Mouse (Mus musculus): ENCODE data around the gene Gm10309. TPM values are rescaled to one million over a fixed set of nuclear protein-coding genes. Genes with fewer than 3 reads are reported as not detected.

Gm10309 gene
- total RNA-seq (2014; rRNA removed; ENCODE audit: low replicate concordance), result not detected in 2 replicates
- 0.10 and 0.12 TPM in 2 replicates for polyA plus RNA-seq (2015; fragmentation: Nextera tagmentation; extraction: Ambion mirVana)

DNA sequence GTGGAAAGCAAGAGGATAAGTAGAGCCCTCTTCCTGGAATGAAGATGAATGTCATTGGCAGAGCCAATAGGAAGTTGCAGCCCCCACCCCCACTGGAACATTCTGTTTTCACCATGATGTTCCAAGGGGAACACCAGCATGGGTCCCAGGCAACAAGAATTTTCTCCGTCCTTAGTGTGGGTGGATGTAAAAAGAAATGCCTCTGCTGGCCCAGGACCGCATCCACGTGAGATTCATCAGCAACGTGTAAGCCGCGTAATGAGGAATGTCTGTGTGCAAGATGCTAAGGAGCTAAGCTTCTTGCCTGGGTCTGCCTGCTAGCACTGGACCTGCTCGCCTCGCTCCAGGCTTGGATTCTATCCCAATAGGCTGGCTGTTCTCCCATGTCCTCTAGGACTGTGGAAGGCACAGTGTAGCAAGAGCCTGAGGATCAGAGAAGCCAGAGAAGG, at the start of gene Gm10309:
Gm10309 (minus strand) TSS at position 50 of the 449 bp plus-strand sequence.
- Histone ChIP-seq H3K36me3 (replicated peaks; ENCODE audit: control insufficient read depth, insufficient read depth, low read length) (no peaks in the 10 kb centered on the region; the same call in 1 of the 2 replicates), H3K27me3 (ENCODE audit: control insufficient read depth, insufficient read depth, low read length) (no peaks in the 10 kb centered on the region), H3K4me1 (ENCODE audit: control insufficient read depth, insufficient read depth) (peaks cover 16% of the 10 kb centered on the region), H3K27ac (ENCODE audit: low read depth) (no peak within 1 kb of the TSS), H3K4me3 (ENCODE audit: low read depth, low read length) (no peak within 1 kb of the TSS), H3K9ac (replicated peaks; ENCODE audit: low read depth, low read length) (no peak within 1 kb of the TSS), H3K4me2 (ENCODE audit: low read depth, low read length) (no peak within 1 kb of the TSS), H3K9me3 (replicated peaks; ENCODE audit: control insufficient read depth, low read length) (no peaks in the 10 kb centered on the region)
- no peak for DNase-seq (ENCODE audit: low spot score)
- WGBS, result 74% methylated on average over 8 of the region's 8 CpGs
- TF ChIP-seq EP300 (IDR thresholded peaks at IDR 0.05; ENCODE audit: low read depth) (no peak), CTCF (IDR thresholded peaks at IDR 0.05; ENCODE audit: low read depth) (no peak)
- no peak for ATAC-seq (ENCODE audit: insufficient read depth, low read depth)

DNA sequence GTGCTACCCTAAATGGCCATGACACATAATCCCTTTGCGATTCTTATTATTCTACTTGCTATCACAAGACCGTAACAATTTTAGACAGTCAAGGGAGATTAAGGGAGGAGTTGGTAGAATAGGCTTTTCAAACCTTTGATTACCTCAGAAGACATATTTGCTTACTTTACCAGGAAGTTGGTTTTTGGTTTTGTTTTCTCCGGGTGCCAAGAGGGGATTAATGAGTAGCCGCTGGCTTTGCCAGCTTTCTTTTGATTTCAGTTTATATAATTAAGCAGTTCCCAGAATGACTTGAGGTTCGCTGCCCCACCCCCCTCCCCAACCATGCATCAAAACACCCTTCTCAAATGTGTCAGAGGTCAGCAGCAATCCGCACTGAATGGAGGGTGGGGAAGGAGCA, 47.0 kb upstream of the Gm10309 start:
- no peaks in the 10 kb centered on the region for H3K4me1 ChIP-seq (ENCODE audit: control insufficient read depth, insufficient read depth)
- H3K9me3 ChIP-seq (replicated peaks; ENCODE audit: control insufficient read depth, low read length), result no peaks in the 10 kb centered on the region
- DNase-seq (ENCODE audit: low spot score), result no peak
- no peaks in the 10 kb centered on the region for H3K36me3 ChIP-seq (replicated peaks; ENCODE audit: control insufficient read depth, insufficient read depth, low read length)
- H3K4me2 ChIP-seq (ENCODE audit: low read depth, low read length), result no peak overlapping the region
- no peak overlapping the region for H3K9ac ChIP-seq (replicated peaks; ENCODE audit: low read depth, low read length)
- no peak for ATAC-seq (ENCODE audit: insufficient read depth, low read depth)
- H3K27me3 ChIP-seq (ENCODE audit: control insufficient read depth, insufficient read depth, low read length), result no peaks in the 10 kb centered on the region
- no peak overlapping the region for H3K27ac ChIP-seq (ENCODE audit: low read depth)
- no peak overlapping the region for H3K4me3 ChIP-seq (ENCODE audit: low read depth, low read length)
- TF ChIP-seq CTCF (IDR thresholded peaks at IDR 0.05; ENCODE audit: low read depth) (no peak), EP300 (IDR thresholded peaks at IDR 0.05; ENCODE audit: low read depth) (no peak)
- WGBS, result 89% methylated on average over 6 of the region's 6 CpGs

DNA sequence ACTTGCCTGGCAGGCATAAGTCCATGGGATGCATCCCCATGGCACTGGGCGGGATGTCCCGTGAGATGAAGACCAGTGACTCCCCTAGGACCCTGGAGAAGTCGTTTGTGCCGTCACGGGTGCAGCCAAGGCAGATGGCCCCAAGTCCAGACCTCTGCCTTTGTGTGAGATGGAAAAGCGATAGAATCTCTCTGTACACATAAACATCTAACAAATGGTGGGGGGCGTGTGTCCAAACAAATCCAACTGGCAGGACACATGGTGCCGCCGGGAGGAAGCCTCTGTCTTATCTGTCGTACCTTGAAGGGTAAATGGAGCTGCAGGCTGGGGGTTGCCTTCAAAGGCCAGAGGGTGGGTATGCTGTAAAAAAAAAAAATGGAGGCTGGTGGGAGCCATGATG, 46.5 kb upstream of the Gm10309 start:
- ATAC-seq (ENCODE audit: insufficient read depth, low read depth), result no peak
- H3K36me3 ChIP-seq (replicated peaks; ENCODE audit: control insufficient read depth, insufficient read depth, low read length), result no peaks in the 10 kb centered on the region
- H3K27ac ChIP-seq (ENCODE audit: low read depth), result no peak overlapping the region
- H3K4me1 ChIP-seq (ENCODE audit: control insufficient read depth, insufficient read depth), result no peaks in the 10 kb centered on the region
- H3K27me3 ChIP-seq (ENCODE audit: control insufficient read depth, insufficient read depth, low read length), result no peaks in the 10 kb centered on the region
- WGBS, result 73% methylated on average over 10 of the region's 10 CpGs
- no peaks in the 10 kb centered on the region for H3K9me3 ChIP-seq (replicated peaks; ENCODE audit: control insufficient read depth, low read length)
- H3K4me2 ChIP-seq (ENCODE audit: low read depth, low read length), result no peak overlapping the region
- TF ChIP-seq CTCF (IDR thresholded peaks at IDR 0.05; ENCODE audit: low read depth) (no peak), EP300 (IDR thresholded peaks at IDR 0.05; ENCODE audit: low read depth) (no peak)
- no peak for DNase-seq (ENCODE audit: low spot score)
- H3K9ac ChIP-seq (replicated peaks; ENCODE audit: low read depth, low read length), result no peak overlapping the region
- no peak overlapping the region for H3K4me3 ChIP-seq (ENCODE audit: low read depth, low read length)

DNA sequence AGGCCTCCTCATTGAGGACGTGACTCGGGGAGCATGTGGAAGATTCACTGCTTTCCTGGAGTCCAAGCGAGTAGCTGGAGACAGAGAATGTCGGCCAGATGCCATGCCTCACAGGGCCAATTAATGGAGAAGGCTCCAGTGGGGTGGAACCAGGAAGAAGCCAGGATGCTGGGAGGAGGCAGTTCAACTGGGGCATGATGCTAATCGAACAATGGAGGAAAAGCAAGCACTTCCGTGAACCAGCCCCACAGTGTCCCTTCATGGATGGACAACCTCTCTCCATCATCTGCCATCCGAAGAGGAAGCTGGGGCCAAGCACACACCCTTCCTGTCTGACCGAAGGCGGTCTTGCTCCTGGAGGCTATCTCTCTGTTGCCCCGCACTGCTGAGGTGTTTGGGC, 44.1 kb upstream of the Gm10309 start:
- DNase-seq (ENCODE audit: low spot score) (no peak), ATAC-seq (ENCODE audit: insufficient read depth, low read depth) (no peak)
- no peaks in the 10 kb centered on the region for H3K36me3 ChIP-seq (replicated peaks; ENCODE audit: control insufficient read depth, insufficient read depth, low read length)
- WGBS, result 79% methylated on average over 10 of the region's 10 CpGs
- H3K4me2 ChIP-seq (ENCODE audit: low read depth, low read length), result no peak overlapping the region
- no peak overlapping the region for H3K27ac ChIP-seq (ENCODE audit: low read depth)
- H3K9me3 ChIP-seq (replicated peaks; ENCODE audit: control insufficient read depth, low read length), result no peaks in the 10 kb centered on the region
- no peak overlapping the region for H3K4me3 ChIP-seq (ENCODE audit: low read depth, low read length)
- H3K27me3 ChIP-seq (ENCODE audit: control insufficient read depth, insufficient read depth, low read length), result no peaks in the 10 kb centered on the region
- peaks cover 4% of the 10 kb centered on the region; the same call in 1 of the 2 replicates for H3K4me1 ChIP-seq (ENCODE audit: control insufficient read depth, insufficient read depth)
- no peak overlapping the region for H3K9ac ChIP-seq (replicated peaks; ENCODE audit: low read depth, low read length)
- TF ChIP-seq EP300 (IDR thresholded peaks at IDR 0.05; ENCODE audit: low read depth) (no peak), CTCF (IDR thresholded peaks at IDR 0.05; ENCODE audit: low read depth) (no peak)

DNA sequence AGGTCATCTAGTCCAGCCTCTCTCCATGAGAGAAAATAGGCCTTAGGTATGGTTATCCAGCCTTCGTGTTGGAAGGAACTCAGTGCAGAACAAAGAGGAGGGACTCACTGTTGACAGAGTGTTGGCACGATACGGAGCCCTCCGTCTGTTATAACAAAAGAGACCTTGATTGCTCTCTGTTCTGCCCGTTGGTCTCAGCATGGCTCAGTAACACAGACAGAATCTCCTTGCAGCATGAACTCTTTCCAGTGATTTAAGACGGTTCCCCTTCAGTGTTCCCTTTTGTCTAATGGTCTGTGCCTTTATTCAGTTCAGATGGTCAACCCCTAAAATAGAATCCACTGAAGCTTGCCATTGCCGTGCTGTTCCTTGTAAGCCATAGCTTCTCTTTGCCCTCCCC, 41.5 kb upstream of the Gm10309 start:
- TF ChIP-seq CTCF (IDR thresholded peaks at IDR 0.05; ENCODE audit: low read depth) (no peak), EP300 (IDR thresholded peaks at IDR 0.05; ENCODE audit: low read depth) (no peak)
- DNase-seq (ENCODE audit: low spot score) (no peak), ATAC-seq (ENCODE audit: insufficient read depth, low read depth) (0 out of 2 replicates have a peak, but pooled peaks have one; percentile 49)
- Histone ChIP-seq H3K4me2 (ENCODE audit: low read depth, low read length) (no peak overlapping the region), H3K4me1 (ENCODE audit: control insufficient read depth, insufficient read depth) (peaks cover 4% of the 10 kb centered on the region; the same call in 1 of the 2 replicates), H3K27me3 (ENCODE audit: control insufficient read depth, insufficient read depth, low read length) (no peaks in the 10 kb centered on the region), H3K9ac (replicated peaks; ENCODE audit: low read depth, low read length) (no peak overlapping the region), H3K4me3 (ENCODE audit: low read depth, low read length) (no peak overlapping the region), H3K36me3 (replicated peaks; ENCODE audit: control insufficient read depth, insufficient read depth, low read length) (no peaks in the 10 kb centered on the region), H3K9me3 (replicated peaks; ENCODE audit: control insufficient read depth, low read length) (no peaks in the 10 kb centered on the region), H3K27ac (ENCODE audit: low read depth) (no peak overlapping the region)
- 44% methylated on average over 7 of the region's 7 CpGs for WGBS

DNA sequence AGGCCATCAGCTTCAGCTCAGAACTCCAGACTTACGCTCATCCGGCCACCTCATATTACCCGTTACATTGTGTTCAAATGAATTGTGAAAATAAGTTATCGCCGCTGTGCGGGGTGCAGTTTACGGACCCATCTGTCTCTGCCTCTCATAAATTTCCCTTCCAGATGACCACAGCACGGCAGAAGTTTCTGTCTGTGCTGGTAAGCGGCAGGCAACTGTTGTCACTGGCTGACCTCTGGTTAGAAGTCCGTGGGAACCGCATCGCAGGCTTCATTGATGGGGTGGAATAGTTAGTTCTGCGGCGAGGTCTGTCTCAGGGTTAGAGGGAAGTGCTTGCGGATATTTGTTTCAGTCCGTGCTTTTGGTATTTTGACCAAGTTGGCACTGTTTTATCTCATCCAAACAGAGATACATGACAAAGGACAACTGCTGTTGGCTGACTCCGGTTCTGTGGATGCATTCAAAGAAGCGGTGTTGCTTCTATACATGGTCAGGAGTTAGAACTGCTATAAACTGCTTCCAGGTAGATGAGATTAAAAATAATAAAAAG, 34.9 kb upstream of the Gm10309 start:
- no peak overlapping the region for H3K27ac ChIP-seq (ENCODE audit: low read depth)
- H3K9ac ChIP-seq (replicated peaks; ENCODE audit: low read depth, low read length), result no peak overlapping the region
- no peaks in the 10 kb centered on the region for H3K27me3 ChIP-seq (ENCODE audit: control insufficient read depth, insufficient read depth, low read length)
- no peaks in the 10 kb centered on the region for H3K9me3 ChIP-seq (replicated peaks; ENCODE audit: control insufficient read depth, low read length)
- H3K4me1 ChIP-seq (ENCODE audit: control insufficient read depth, insufficient read depth), result peaks cover 8% of the 10 kb centered on the region; the same call in 1 of the 2 replicates
- DNase-seq (ENCODE audit: low spot score) (no peak), ATAC-seq (ENCODE audit: insufficient read depth, low read depth) (no peak)
- H3K36me3 ChIP-seq (replicated peaks; ENCODE audit: control insufficient read depth, insufficient read depth, low read length), result no peaks in the 10 kb centered on the region
- TF ChIP-seq EP300 (IDR thresholded peaks at IDR 0.05; ENCODE audit: low read depth), result no peak
- no peak overlapping the region for H3K4me3 ChIP-seq (ENCODE audit: low read depth, low read length)
- H3K4me2 ChIP-seq (ENCODE audit: low read depth, low read length), result no peak overlapping the region
- 70% methylated on average over 18 of the region's 18 CpGs for WGBS
